Mouse (Mus musculus) midbrain, embryonic 13.5 days (tissue): ENCODE data around the gene Gsta3. TPM values are rescaled to one million over a fixed set of nuclear protein-coding genes. Genes with fewer than 3 reads are reported as not detected.
A peak's percentile ranks its signal among the peaks of the same experiment; 100 is the strongest.
"Not testable (repeated sequence)": the region's sequence is repeated elsewhere in the genome, so short reads cannot be mapped to it uniquely, and the experiment has no call there.

Experiments used
- ATAC-seq: fragments of 200-750 bp; cut with Nextera tagmentation; 2 replicates; pipeline ENCODE4 v1.8.0; 2017; ENCODE audit warnings: mild to moderate bottlenecking, moderate TSS enrichment, moderate library complexity
- H3K27ac ChIP-seq: fragments of 300-500 bp; sonication (generic); 2 replicates; pipeline ENCODE4 v1.5.1; 2015; ENCODE audit warnings: inconsistent platforms, mild to moderate bottlenecking, moderate library complexity
- H3K27me3 ChIP-seq: fragments of 300-500 bp; sonication (generic); 2 replicates; pipeline ENCODE4 v1.6.1; 2015; ENCODE audit warnings: mild to moderate bottlenecking, inconsistent platforms
- H3K36me3 ChIP-seq: fragments of 300-500 bp; sonication (generic); 2 replicates; pipeline ENCODE4 v1.6.1; 2015; ENCODE audit warnings: mild to moderate bottlenecking, inconsistent platforms
- H3K4me1 ChIP-seq: fragments of 300-500 bp; sonication (generic); replicated peaks from 2 replicates; pipeline ENCODE4 v1.6.1; 2015; ENCODE audit warnings: inconsistent platforms
- H3K4me2 ChIP-seq: fragments of 300-500 bp; sonication (generic); replicated peaks from 2 replicates; pipeline ENCODE4 v1.6.1; 2015; ENCODE audit warnings: moderate library complexity, mild to moderate bottlenecking, inconsistent platforms
- H3K4me3 ChIP-seq: fragments of 300-500 bp; sonication (generic); replicated peaks from 2 replicates; pipeline ENCODE4 v1.5.1; 2015; ENCODE audit warnings: mild to moderate bottlenecking, inconsistent platforms
- H3K9ac ChIP-seq: fragments of 300-500 bp; sonication (generic); replicated peaks from 2 replicates; pipeline ENCODE4 v1.6.1; 2015; ENCODE audit warnings: mild to moderate bottlenecking, inconsistent platforms
- H3K9me3 ChIP-seq: fragments of 300-500 bp; sonication (generic); 2 replicates; pipeline ENCODE4 v1.6.1; 2016; ENCODE audit warnings: mild to moderate bottlenecking, inconsistent platforms
- WGBS: fragments of 180-500 bp; shearing (Covaris S2); methylation state at CpG from one replicate; pipeline ENCODE4 v1.1.7; 2015; 5-methylcytosine and 5-hydroxymethylcytosine counted together
- polyA plus RNA-seq: library from polyadenylated mRNA; unstranded; fragments of >200 nt; fragmentation: Nextera tagmentation; extraction: Ambion mirVana; gene quantifications from 2 replicates; pipeline ENCODE4 v1.2.1, GENCODE M21; 2015

The Gsta3 gene
- polyA plus RNA-seq, 1 experiment from 2014 or later = 0.87 TPM

DNA sequence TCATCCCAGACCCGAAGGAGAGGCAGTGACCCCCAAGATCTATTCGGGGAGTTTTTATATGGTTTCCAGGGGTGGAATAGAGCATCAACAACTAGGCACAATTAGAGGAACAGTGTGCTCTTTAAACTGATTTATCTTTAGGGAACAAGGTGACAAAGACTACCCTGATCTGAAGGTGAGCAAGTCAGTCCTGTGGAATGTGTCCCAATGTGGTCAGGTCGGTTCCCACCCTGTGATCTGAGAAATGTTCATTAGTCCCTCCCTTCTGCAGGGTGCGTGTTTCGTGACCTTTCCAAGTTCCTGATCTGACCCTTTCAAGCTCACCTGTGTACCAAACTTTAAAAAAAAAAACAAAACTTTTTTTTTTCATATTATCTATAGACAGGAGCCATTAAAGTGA is 16.5 kb downstream of the Gsta3 start:
- Histone ChIP-seq H3K4me2 (no peak overlapping the region), H3K36me3 (no peaks in the 10 kb centered on the region), H3K27me3 (no peaks in the 10 kb centered on the region), H3K27ac (no peak overlapping the region), H3K9me3 (no peaks in the 10 kb centered on the region), H3K4me3 (no peak overlapping the region), H3K9ac (no peak overlapping the region), H3K4me1 (no peaks in the 10 kb centered on the region)
- no peak for ATAC-seq
- WGBS = 85% methylated on average over 5 of the region's 5 CpGs

- H3K9ac ChIP-seq, H3K36me3 ChIP-seq, ATAC-seq, H3K4me3 ChIP-seq, H3K27ac ChIP-seq, H3K4me2 ChIP-seq, H3K9me3 ChIP-seq, H3K4me1 ChIP-seq, H3K27me3 ChIP-seq: not testable (repeated sequence)
- 84% methylated on average over 8 of the region's 8 CpGs for WGBS
Measured at GRCm38 (mm10) chr1:21259981-21260380, 19.6 kb downstream of the Gsta3 start.

DNA sequence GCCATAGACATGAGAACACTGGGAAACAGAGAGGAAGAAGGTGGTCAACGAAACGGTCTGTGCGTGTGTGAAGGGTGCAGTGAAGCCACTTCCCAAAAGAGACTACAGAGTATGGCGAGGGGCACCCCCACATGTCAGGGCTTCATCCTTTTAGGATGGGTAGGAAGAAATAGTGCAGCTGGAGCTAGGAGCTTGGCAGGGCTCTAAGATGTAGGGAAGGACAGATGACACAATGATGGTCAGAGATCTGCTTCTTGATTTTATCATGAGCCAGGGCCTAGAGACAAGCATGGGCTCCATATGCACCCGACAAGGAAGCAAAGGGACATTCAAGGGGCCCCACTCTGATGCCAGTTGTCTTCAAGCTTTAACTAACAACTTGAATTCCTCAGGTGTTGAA is 22.0 kb downstream of the Gsta3 start:
- no peak overlapping the region for H3K9ac ChIP-seq
- no peaks in the 10 kb centered on the region for H3K4me1 ChIP-seq
- ATAC-seq = no peak
- no peaks in the 10 kb centered on the region for H3K9me3 ChIP-seq
- no peaks in the 10 kb centered on the region for H3K27me3 ChIP-seq
- WGBS = 92% methylated on average over 5 of the region's 5 CpGs
- H3K27ac ChIP-seq = no peak overlapping the region
- H3K4me3 ChIP-seq = no peak overlapping the region
- H3K36me3 ChIP-seq = no peaks in the 10 kb centered on the region
- no peak overlapping the region for H3K4me2 ChIP-seq

GRCm38 (mm10) chr1:21263986-21264385 is 23.6 kb downstream of the Gsta3 start:
- no peaks in the 10 kb centered on the region for H3K9me3 ChIP-seq
- H3K4me1 ChIP-seq = no peaks in the 10 kb centered on the region
- ATAC-seq = no peak
- no peak overlapping the region for H3K27ac ChIP-seq
- no peak overlapping the region for H3K4me3 ChIP-seq
- 89% methylated on average over 4 of the region's 4 CpGs for WGBS
- no peaks in the 10 kb centered on the region for H3K27me3 ChIP-seq
- no peaks in the 10 kb centered on the region for H3K36me3 ChIP-seq
- no peak overlapping the region for H3K4me2 ChIP-seq
- no peak overlapping the region for H3K9ac ChIP-seq

DNA sequence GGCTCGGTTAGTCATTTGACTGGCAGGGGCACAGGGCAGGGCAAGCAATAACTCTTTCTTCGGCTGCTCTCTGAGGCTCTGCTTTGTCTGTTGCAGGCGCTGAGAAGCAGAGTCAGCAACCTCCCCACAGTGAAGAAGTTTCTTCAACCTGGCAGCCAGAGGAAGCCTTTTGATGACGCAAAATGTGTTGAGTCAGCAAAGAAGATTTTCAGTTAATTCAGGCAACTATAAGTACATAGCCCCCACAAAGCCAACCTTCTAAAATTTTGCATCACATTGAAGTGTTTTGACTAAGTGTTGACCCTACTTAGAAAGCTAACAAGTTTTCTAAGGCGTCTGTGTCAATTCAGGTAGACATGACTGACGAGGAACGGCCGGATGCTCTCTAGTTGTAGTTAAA is 24.4 kb downstream of the Gsta3 start:
- 87% methylated on average over 8 of the region's 8 CpGs for WGBS
- H3K4me3 ChIP-seq = no peak overlapping the region
- no peak overlapping the region for H3K9ac ChIP-seq
- no peaks in the 10 kb centered on the region for H3K36me3 ChIP-seq
- no peaks in the 10 kb centered on the region for H3K27me3 ChIP-seq
- no peaks in the 10 kb centered on the region for H3K9me3 ChIP-seq
- H3K27ac ChIP-seq = no peak overlapping the region
- H3K4me1 ChIP-seq = no peaks in the 10 kb centered on the region
- H3K4me2 ChIP-seq = no peak overlapping the region
- ATAC-seq = no peak

DNA sequence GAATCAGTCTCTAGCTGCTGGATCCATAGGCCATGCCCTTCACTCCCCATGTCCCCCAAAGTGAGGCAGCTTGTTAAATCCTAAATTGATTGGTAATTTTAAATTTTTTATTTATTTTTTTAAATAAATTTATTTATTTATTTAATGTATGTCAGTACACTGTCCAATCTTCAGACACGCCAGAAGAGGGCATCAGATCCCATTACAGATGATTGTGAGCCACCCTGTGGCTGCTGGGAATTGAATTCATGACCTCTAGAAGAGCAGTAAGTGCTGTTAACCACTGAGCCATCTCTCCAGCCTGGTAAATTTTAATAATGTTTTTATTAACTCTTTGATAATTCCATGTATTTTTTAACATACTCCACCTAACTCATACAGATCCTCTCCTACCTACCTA is 26.4 kb downstream of the Gsta3 start:
- Histone ChIP-seq H3K27ac (no peak overlapping the region), H3K4me2 (no peak overlapping the region), H3K9ac (no peak overlapping the region), H3K36me3 (no peaks in the 10 kb centered on the region), H3K9me3 (no peaks in the 10 kb centered on the region), H3K4me1 (no peaks in the 10 kb centered on the region), H3K27me3 (no peaks in the 10 kb centered on the region), H3K4me3 (no peak overlapping the region)
- WGBS = 78% methylated on average over 1 of the region's 1 CpGs
- ATAC-seq = no peak

- not testable (repeated sequence) for H3K36me3 ChIP-seq, H3K27me3 ChIP-seq, H3K9me3 ChIP-seq, H3K4me3 ChIP-seq, ATAC-seq, H3K4me2 ChIP-seq, H3K9ac ChIP-seq, H3K4me1 ChIP-seq, H3K27ac ChIP-seq
- WGBS = 93% methylated on average over 6 of the region's 7 CpGs
Measured at GRCm38 (mm10) chr1:21267466-21267865, 27.1 kb downstream of the Gsta3 start.

DNA sequence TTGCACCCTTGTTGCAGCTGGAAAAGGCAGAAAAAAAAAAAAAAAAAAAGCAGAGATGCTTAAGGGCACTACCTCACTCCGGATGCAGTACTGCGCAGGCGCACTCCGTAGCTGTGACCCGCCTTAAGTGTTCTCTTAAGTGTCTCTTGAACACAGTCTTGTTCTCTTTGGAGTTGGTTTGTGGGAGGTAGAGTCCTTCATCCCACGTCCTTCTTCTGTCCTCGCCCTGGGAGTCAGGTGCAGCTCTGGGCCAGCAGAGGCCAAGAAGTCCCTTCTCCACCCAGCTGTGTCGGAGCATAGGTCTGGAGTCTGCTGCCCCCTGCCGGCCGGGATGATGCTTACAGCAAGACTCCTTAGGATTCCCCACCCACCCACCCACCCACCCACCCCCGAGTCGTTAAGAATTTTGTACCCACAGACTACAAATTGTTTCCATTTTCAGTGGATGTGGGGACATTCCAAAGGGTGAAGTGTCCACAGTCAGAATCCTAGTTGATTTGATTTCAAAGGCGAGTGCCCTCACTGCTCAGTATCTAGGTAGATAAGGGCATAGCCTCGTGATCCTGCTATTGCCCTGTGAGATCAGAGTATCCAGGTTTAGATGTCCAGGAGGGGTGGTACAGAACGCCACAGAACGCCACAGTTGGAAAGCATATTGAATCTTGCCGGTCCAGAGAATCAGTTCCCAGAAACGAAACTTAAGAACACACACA is 31.1 kb downstream of the Gsta3 start:
- peak; percentile 86 for ATAC-seq
- H3K9me3 ChIP-seq = no peaks in the 10 kb centered on the region
- H3K27me3 ChIP-seq = no peaks in the 10 kb centered on the region
- no peak overlapping the region for H3K9ac ChIP-seq
- no peaks in the 10 kb centered on the region for H3K36me3 ChIP-seq
- H3K4me3 ChIP-seq = peak overlapping the region; percentile 20; the same call in 1 of the 2 replicates
- 22% methylated on average over 18 of the region's 18 CpGs for WGBS
- H3K4me2 ChIP-seq = peak overlapping the region; percentile 45
- no peak overlapping the region for H3K27ac ChIP-seq
- H3K4me1 ChIP-seq = no peaks in the 10 kb centered on the region

GRCm38 (mm10) chr1:21272056-21272431 is 31.7 kb downstream of the Gsta3 start:
- no peaks in the 10 kb centered on the region for H3K27me3 ChIP-seq
- ATAC-seq = peak; percentile 43; the same call in 1 of the 2 replicates
- no peak overlapping the region for H3K27ac ChIP-seq
- peak overlapping the region; percentile 45 for H3K4me2 ChIP-seq
- no peak overlapping the region for H3K4me3 ChIP-seq
- H3K4me1 ChIP-seq = no peaks in the 10 kb centered on the region
- H3K9me3 ChIP-seq = no peaks in the 10 kb centered on the region
- H3K9ac ChIP-seq = no peak overlapping the region
- H3K36me3 ChIP-seq = no peaks in the 10 kb centered on the region
- WGBS = 12% methylated on average over 14 of the region's 14 CpGs

- no peak overlapping the region for H3K4me3 ChIP-seq
- 91% methylated on average over 6 of the region's 6 CpGs for WGBS
- H3K36me3 ChIP-seq = no peaks in the 10 kb centered on the region
- H3K9me3 ChIP-seq = no peaks in the 10 kb centered on the region
- no peaks in the 10 kb centered on the region for H3K4me1 ChIP-seq
- no peaks in the 10 kb centered on the region for H3K27me3 ChIP-seq
- ATAC-seq = no peak
- H3K9ac ChIP-seq = no peak overlapping the region
- no peak overlapping the region for H3K4me2 ChIP-seq
- no peak overlapping the region for H3K27ac ChIP-seq
Measured at GRCm38 (mm10) chr1:21273091-21273490, 32.7 kb downstream of the Gsta3 start.

DNA sequence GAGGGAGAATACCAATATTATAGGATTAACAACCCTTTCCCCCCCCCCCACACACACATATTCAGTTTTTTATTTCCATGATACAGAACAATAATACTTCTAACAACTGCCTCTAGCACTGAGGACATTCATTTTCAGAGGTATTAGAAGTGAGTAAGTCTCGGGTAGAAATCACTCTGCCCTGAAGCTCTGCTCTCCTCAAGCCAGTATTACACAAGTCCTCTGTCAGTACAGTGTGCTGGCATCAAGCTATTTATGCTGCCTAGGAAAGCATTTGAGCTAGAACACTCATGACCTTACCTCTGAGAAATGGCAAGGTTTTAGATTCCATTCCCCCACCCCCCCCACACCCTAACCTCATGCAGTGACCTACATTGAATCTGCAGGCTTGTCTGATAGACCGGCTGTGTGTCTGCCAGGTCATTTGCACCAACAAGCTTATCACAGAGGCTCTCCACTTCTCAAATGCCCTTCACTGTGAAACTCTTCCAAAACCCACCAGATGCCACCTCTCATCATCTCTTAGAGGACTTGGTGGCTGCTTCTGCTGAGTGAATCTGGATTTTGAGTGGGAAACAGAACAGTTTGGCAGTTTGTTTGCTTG is 34.1 kb downstream of the Gsta3 start:
- 78% methylated on average over 2 of the region's 2 CpGs for WGBS
- no peaks in the 10 kb centered on the region for H3K36me3 ChIP-seq
- H3K4me2 ChIP-seq = no peak overlapping the region
- H3K9ac ChIP-seq = no peak overlapping the region
- no peak overlapping the region for H3K4me3 ChIP-seq
- no peaks in the 10 kb centered on the region for H3K4me1 ChIP-seq
- H3K27me3 ChIP-seq = no peaks in the 10 kb centered on the region
- no peak overlapping the region for H3K27ac ChIP-seq
- no peaks in the 10 kb centered on the region for H3K9me3 ChIP-seq
- no peak for ATAC-seq

DNA sequence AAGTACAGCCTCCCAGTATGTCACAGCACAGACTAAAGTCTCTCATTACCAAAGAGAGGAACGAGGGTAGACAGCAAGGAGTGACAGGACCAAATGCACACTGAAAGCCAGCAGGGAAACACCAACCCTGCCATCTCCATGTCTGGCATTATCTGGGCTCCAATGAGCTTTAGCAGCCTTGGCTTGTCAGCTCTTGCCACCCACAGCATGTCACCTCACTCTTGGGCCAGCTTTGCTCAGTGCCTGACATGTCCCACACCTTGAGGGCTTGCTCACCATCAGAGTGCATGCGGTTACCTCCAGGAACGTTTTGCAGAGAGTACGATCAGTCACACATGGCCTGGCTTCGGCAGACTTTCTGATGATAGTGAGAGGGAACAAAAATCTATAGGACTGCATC is 35.0 kb downstream of the Gsta3 start:
- H3K27ac ChIP-seq, H3K4me1 ChIP-seq, H3K9me3 ChIP-seq, H3K9ac ChIP-seq, H3K36me3 ChIP-seq, ATAC-seq, H3K4me3 ChIP-seq, H3K27me3 ChIP-seq, H3K4me2 ChIP-seq: not testable (repeated sequence)
- WGBS = 93% methylated on average over 4 of the region's 5 CpGs

DNA sequence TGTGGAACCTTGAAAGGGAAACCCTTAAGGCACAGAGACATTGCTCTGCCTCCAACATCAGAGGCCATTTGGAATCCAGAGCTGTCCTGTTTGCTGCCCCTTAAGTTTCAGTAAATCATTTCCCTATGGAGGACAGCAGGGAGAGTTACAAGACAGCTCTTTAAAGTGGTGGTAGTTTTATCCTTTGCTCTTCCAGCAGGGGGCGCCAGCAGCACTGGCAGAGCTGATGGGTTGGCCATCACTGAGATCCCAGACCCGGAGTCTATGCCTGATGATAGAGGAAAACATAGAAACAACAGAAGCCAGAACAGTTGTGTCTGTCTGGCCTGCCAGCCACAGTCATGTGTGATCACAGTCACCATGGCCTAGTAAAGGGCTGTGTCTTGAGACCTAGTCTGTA is 35.8 kb downstream of the Gsta3 start:
- H3K4me1 ChIP-seq, H3K4me3 ChIP-seq, H3K36me3 ChIP-seq, ATAC-seq, H3K9me3 ChIP-seq, H3K9ac ChIP-seq, H3K27me3 ChIP-seq, H3K4me2 ChIP-seq, H3K27ac ChIP-seq: not testable (repeated sequence)
- WGBS = 37% methylated on average over 2 of the region's 2 CpGs
